Mouse (Mus musculus) embryonic fibroblast, embryonic 13.5 days (primary cell): ENCODE data around the gene Rgs12.

ENCODE experiments used
- CTCF ChIP-seq: IDR thresholded peaks from 2 replicates; pipeline ENCODE4 v1.5.1; 2011; ENCODE audit warnings: mild to moderate bottlenecking, control low read depth, low read length, moderate library complexity, borderline replicate concordance; ENCODE audit not compliant: insufficient read depth
- POLR2A ChIP-seq: IDR thresholded peaks from 2 replicates; pipeline ENCODE4 v1.6.1; 2011; ENCODE audit warnings: low read depth, mild to moderate bottlenecking, control low read depth, low read length, moderate library complexity

- TF ChIP-seq CTCF (no peak), POLR2A (no peak)
Observed at GRCm38 (mm10) chr5:34943428-34943827, 5.8 kb upstream of the Rgs12 start.
